Mouse (Mus musculus) spleen, adult 2 months (tissue): ENCODE data around the gene Acadvl.
"Not testable (repeated sequence)": the region's sequence is repeated elsewhere in the genome, so short reads cannot be mapped to it uniquely, and the experiment has no call there.

Experiments used
- CTCF ChIP-seq: fragments of 200-500 bp; IDR thresholded peaks from 2 replicates; pipeline ENCODE4 v1.5.1; 2011; ENCODE audit warnings: mild to moderate bottlenecking, inconsistent platforms; ENCODE audit not compliant: insufficient read depth, insufficient read length, insufficient replicate concordance; ENCODE audit errors: extremely low read depth
- POLR2A ChIP-seq: fragments of 200-500 bp; IDR thresholded peaks from 2 replicates; pipeline ENCODE4 v1.6.1; 2011; ENCODE audit warnings: low read depth, low read length, inconsistent platforms

GRCm38 (mm10) chr11:70016177-70016576 lies 966 bp upstream of the Acadvl start:
- not testable (repeated sequence) for TF ChIP-seq CTCF, POLR2A
